ENCODE assay signal across 9 mouse cellular contexts in the genomic region with DNA sequence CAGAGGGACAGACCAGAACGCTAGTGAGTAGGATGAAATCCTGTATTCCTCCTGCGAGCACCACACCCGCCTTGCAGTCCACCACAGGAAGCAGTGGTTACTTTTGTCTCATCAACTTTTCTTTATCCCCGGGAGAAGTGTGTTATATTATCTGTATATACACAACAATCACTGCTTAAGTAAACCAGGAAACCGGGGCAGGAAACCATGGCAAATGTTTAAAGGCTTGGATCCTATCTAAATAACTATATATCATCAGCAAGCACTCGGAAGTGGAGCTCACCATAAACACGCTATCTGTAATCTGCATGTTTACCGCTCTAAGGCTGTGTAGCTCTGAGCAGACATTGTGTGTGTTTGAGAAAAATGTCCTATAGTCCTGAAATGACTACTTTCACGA.
"Had no signal": no experiment of that assay in that cellular context is flagged by ENCODE, and none has a peak within 500 bp of the region (broad histone marks: within the 10 kb centered on the region; RNA-seq: fewer than 3 reads in every experiment).

No protein-coding gene starts in this region.

- H3K4me1 ChIP-seq: liver, embryonic 15.5 days; midbrain, embryonic 13.5 days had no signal

- H3K27me3 ChIP-seq: liver, embryonic 15.5 days; midbrain, embryonic 13.5 days had no signal

- H3K4me3 ChIP-seq: liver, embryonic 15.5 days; midbrain, embryonic 13.5 days had no signal

- H3K4me2 ChIP-seq: liver, embryonic 11.5 days; liver, embryonic 15.5 days; midbrain, embryonic 13.5 days had no signal

- H3K9me3 ChIP-seq: liver, embryonic 15.5 days; midbrain, embryonic 13.5 days had no signal

- H3K36me3 ChIP-seq: liver, embryonic 15.5 days; midbrain, embryonic 13.5 days had no signal

- ATAC-seq: midbrain, embryonic 13.5 days had no signal

- H3K27ac ChIP-seq: liver, embryonic 15.5 days; midbrain, embryonic 13.5 days had no signal

- H3K9ac ChIP-seq: liver, embryonic 15.5 days; midbrain, embryonic 13.5 days had no signal

- DNase-seq: kidney, adult 18-20 months; kidney, postnatal 14 days; left cerebral cortex, postnatal 4 days; right cerebral cortex, postnatal 14 days; thymus, adult 18-20 months; thymus, postnatal 25 days had no signal
